Comparison of ENCODE assay signal across 23 mouse cellular contexts in genomic region chr13:35818060-35818459, GRCm38 (mm10).
"Had no signal": no experiment of that assay in that cellular context is flagged by ENCODE, and none has a peak within 500 bp of the region (broad histone marks: within the 10 kb centered on the region; RNA-seq: fewer than 3 reads in every experiment).

No protein-coding gene starts in this region.

- H3K9ac ChIP-seq: heart, embryonic 12.5 days; hindbrain, embryonic 12.5 days; hindbrain, embryonic 14.5 days; intestine, embryonic 15.5 days; limb, embryonic 12.5 days; liver, embryonic 13.5 days; liver, embryonic 15.5 days; liver, postnatal 0 days had no signal

- H3K4me3 ChIP-seq: heart, embryonic 10.5 days; heart, embryonic 12.5 days; hindbrain, embryonic 10.5 days; hindbrain, embryonic 12.5 days; intestine, embryonic 15.5 days; layer of hippocampus, adult 2 months; left cerebral cortex, adult 2 months; limb, embryonic 10.5 days; limb, embryonic 12.5 days; liver, embryonic 13.5 days; liver, embryonic 15.5 days had no signal

- H3K27me3 ChIP-seq: heart, embryonic 12.5 days; hindbrain, embryonic 12.5 days; intestine, embryonic 15.5 days; limb, embryonic 12.5 days; liver, embryonic 13.5 days; liver, embryonic 15.5 days had no signal

- DNase-seq: gastrocnemius, postnatal 14 days; heart, adult 18-20 months; heart, postnatal 14 days; heart, postnatal 4 days; kidney, postnatal 25 days; liver; liver, embryonic 13.5 days; liver, postnatal 0 days had no signal

- H3K27ac ChIP-seq: heart, embryonic 10.5 days; hindbrain, embryonic 10.5 days; hindbrain, embryonic 12.5 days; hindbrain, embryonic 14.5 days; intestine, embryonic 15.5 days; layer of hippocampus, adult 2 months; left cerebral cortex, adult 2 months; limb, embryonic 10.5 days; limb, embryonic 12.5 days; liver, embryonic 13.5 days; liver, embryonic 15.5 days had no signal

- H3K4me1 ChIP-seq: hindbrain, embryonic 10.5 days; hindbrain, embryonic 12.5 days; intestine, embryonic 15.5 days had no signal

- ATAC-seq: hindbrain, embryonic 16.5 days; inflammation-experienced regulatory T-cells, adult 6 months; intestine, embryonic 15.5 days; intestine, postnatal 0 days had no signal

- H3K4me2 ChIP-seq: heart, embryonic 12.5 days; hindbrain, embryonic 12.5 days; hindbrain, embryonic 14.5 days; intestine, embryonic 15.5 days; limb, embryonic 12.5 days; liver, embryonic 11.5 days; liver, embryonic 13.5 days; liver, embryonic 15.5 days had no signal

- H3K9me3 ChIP-seq: heart, embryonic 10.5 days; heart, embryonic 12.5 days; hindbrain, embryonic 10.5 days; hindbrain, embryonic 12.5 days; intestine, embryonic 15.5 days; limb, embryonic 10.5 days; limb, embryonic 12.5 days; liver, embryonic 13.5 days; liver, embryonic 15.5 days had no signal
